ENCODE assay signal across 19 mouse cellular contexts in genomic region chr2:65416535-65416934, GRCm38 (mm10). TPM values are rescaled to one million over a fixed set of nuclear protein-coding genes. Genes with fewer than 3 reads are reported as not detected.
DNase-seq lines count a peak whose midpoint lies in the region; ATAC-seq and TF ChIP-seq lines count a peak whose summit lies in the region.
"Had no signal": no experiment of that assay in that cellular context is flagged by ENCODE, and none has a peak within 500 bp of the region (broad histone marks: within the 10 kb centered on the region; RNA-seq: fewer than 3 reads in every experiment).

No protein-coding gene starts in this region.

- H3K27ac ChIP-seq in hindbrain, embryonic 13.5 days, result peak overlapping the region; percentile 88; the same call in 1 of the 2 replicates
- no peak overlapping the region for H3K27ac ChIP-seq in hindbrain, embryonic 14.5 days
- peak overlapping the region; percentile 92 for H3K27ac ChIP-seq in midbrain, embryonic 12.5 days (replicated peaks)
- H3K27ac ChIP-seq in midbrain, embryonic 16.5 days (ENCODE audit: low read length), result peak overlapping the region; percentile 58
- no peak overlapping the region for H3K27ac ChIP-seq in lung, postnatal 0 days (ENCODE audit: low read length)
- H3K27ac ChIP-seq: embryonic facial prominence, embryonic 15.5 days; forebrain, embryonic 15.5 days; heart, embryonic 13.5 days; hindbrain, embryonic 15.5 days had no signal

- 100% methylated on average over 1 of the region's 1 CpGs for WGBS in hindbrain, embryonic 13.5 days
- WGBS in hindbrain, embryonic 14.5 days, result 92% methylated on average over 1 of the region's 1 CpGs
- 96% methylated on average over 1 of the region's 1 CpGs for WGBS in midbrain, embryonic 12.5 days
- 97% methylated on average over 1 of the region's 1 CpGs for WGBS in midbrain, embryonic 16.5 days
- 100% methylated on average over 1 of the region's 1 CpGs for WGBS in lung, postnatal 0 days

- TF ChIP-seq EP300 in lung, postnatal 0 days (IDR thresholded peaks at IDR 0.05), result no peak

- H3K9ac ChIP-seq in hindbrain, embryonic 13.5 days, result no peak overlapping the region
- H3K9ac ChIP-seq in hindbrain, embryonic 14.5 days, result no peak overlapping the region
- H3K9ac ChIP-seq in midbrain, embryonic 12.5 days (replicated peaks), result no peak overlapping the region
- no peak overlapping the region for H3K9ac ChIP-seq in midbrain, embryonic 16.5 days (ENCODE audit: low read depth, low read length)
- H3K9ac ChIP-seq in lung, postnatal 0 days (replicated peaks; ENCODE audit: low read depth), result no peak overlapping the region
- H3K9ac ChIP-seq: embryonic facial prominence, embryonic 15.5 days; forebrain, embryonic 15.5 days; heart, embryonic 13.5 days; hindbrain, embryonic 15.5 days had no signal

- H3K36me3 ChIP-seq in hindbrain, embryonic 13.5 days, result no peaks in the 10 kb centered on the region
- no peaks in the 10 kb centered on the region for H3K36me3 ChIP-seq in hindbrain, embryonic 14.5 days (replicated peaks; ENCODE audit: control insufficient read depth, insufficient read depth)
- no peaks in the 10 kb centered on the region for H3K36me3 ChIP-seq in midbrain, embryonic 12.5 days
- no peaks in the 10 kb centered on the region for H3K36me3 ChIP-seq in midbrain, embryonic 16.5 days (ENCODE audit: control insufficient read depth, insufficient read depth, low read length)
- H3K36me3 ChIP-seq in lung, postnatal 0 days (ENCODE audit: insufficient read depth, low read length), result no peaks in the 10 kb centered on the region
- H3K36me3 ChIP-seq: embryonic facial prominence, embryonic 15.5 days; forebrain, embryonic 15.5 days; heart, embryonic 13.5 days; hindbrain, embryonic 15.5 days had no signal

- H3K4me2 ChIP-seq in hindbrain, embryonic 13.5 days, result no peak overlapping the region
- no peak overlapping the region for H3K4me2 ChIP-seq in hindbrain, embryonic 14.5 days (replicated peaks)
- H3K4me2 ChIP-seq in midbrain, embryonic 12.5 days (replicated peaks), result no peak overlapping the region
- no peak overlapping the region for H3K4me2 ChIP-seq in midbrain, embryonic 16.5 days (ENCODE audit: low read length)
- H3K4me2 ChIP-seq in lung, postnatal 0 days (replicated peaks; ENCODE audit: low read depth, low read length), result no peak overlapping the region
- H3K4me2 ChIP-seq: embryonic facial prominence, embryonic 15.5 days; forebrain, embryonic 15.5 days; heart, embryonic 13.5 days; hindbrain, embryonic 15.5 days had no signal

- H3K4me3 ChIP-seq in hindbrain, embryonic 13.5 days, result no peak overlapping the region
- no peak overlapping the region for H3K4me3 ChIP-seq in hindbrain, embryonic 14.5 days (replicated peaks; ENCODE audit: low read length)
- H3K4me3 ChIP-seq in midbrain, embryonic 12.5 days, result no peak overlapping the region
- no peak overlapping the region for H3K4me3 ChIP-seq in midbrain, embryonic 16.5 days (ENCODE audit: low read depth, low read length)
- H3K4me3 ChIP-seq in lung, postnatal 0 days (ENCODE audit: low read depth, low read length), result no peak overlapping the region
- H3K4me3 ChIP-seq: embryonic facial prominence, embryonic 15.5 days; erythroblast, embryonic 14.5 days; forebrain, embryonic 15.5 days; heart, embryonic 13.5 days; hindbrain, embryonic 15.5 days had no signal

- H3K4me1 ChIP-seq in hindbrain, embryonic 13.5 days (replicated peaks), result peaks cover 12% of the 10 kb centered on the region
- peaks cover 27% of the 10 kb centered on the region for H3K4me1 ChIP-seq in hindbrain, embryonic 14.5 days (replicated peaks; ENCODE audit: control insufficient read depth, insufficient read depth, low read length)
- peaks cover 20% of the 10 kb centered on the region for H3K4me1 ChIP-seq in midbrain, embryonic 12.5 days
- peaks cover 25% of the 10 kb centered on the region for H3K4me1 ChIP-seq in midbrain, embryonic 16.5 days (ENCODE audit: control insufficient read depth, insufficient read depth, low read length)
- H3K4me1 ChIP-seq in lung, postnatal 0 days (ENCODE audit: insufficient read depth, low read depth, low read length), result no peaks in the 10 kb centered on the region

- ATAC-seq in hindbrain, embryonic 13.5 days (ENCODE audit: low FRiP score), result no peak
- ATAC-seq in hindbrain, embryonic 14.5 days (ENCODE audit: low FRiP score), result no peak
- ATAC-seq in midbrain, embryonic 12.5 days (ENCODE audit: low FRiP score, low read depth), result no peak
- no peak for ATAC-seq in midbrain, embryonic 16.5 days
- ATAC-seq in monocyte, adult 5-6 weeks (replicated peaks; ENCODE audit: insufficient number of reproducible peaks, low FRiP score, low TSS enrichment, poor library complexity, severe bottlenecking), result no peak
- ATAC-seq in lung, postnatal 0 days, result no peak
- ATAC-seq: forebrain, embryonic 15.5 days had no signal

- no peaks in the 10 kb centered on the region for H3K27me3 ChIP-seq in hindbrain, embryonic 13.5 days
- H3K27me3 ChIP-seq in hindbrain, embryonic 14.5 days (ENCODE audit: control insufficient read depth, insufficient read depth, low read length), result no peaks in the 10 kb centered on the region
- no peaks in the 10 kb centered on the region for H3K27me3 ChIP-seq in midbrain, embryonic 12.5 days
- H3K27me3 ChIP-seq in midbrain, embryonic 16.5 days (ENCODE audit: control insufficient read depth, insufficient read depth, low read depth, low read length), result no peaks in the 10 kb centered on the region
- H3K27me3 ChIP-seq in lung, postnatal 0 days (replicated peaks; ENCODE audit: insufficient read depth, low read length), result no peaks in the 10 kb centered on the region
- H3K27me3 ChIP-seq: embryonic facial prominence, embryonic 15.5 days; forebrain, embryonic 15.5 days; heart, embryonic 13.5 days; hindbrain, embryonic 15.5 days had no signal

- no peak for DNase-seq in hindbrain, embryonic 14.5 days (ENCODE audit: low spot score)
- no peak for DNase-seq in lung, postnatal 0 days (ENCODE audit: low spot score)
- DNase-seq: adrenal gland, postnatal 10 days; cerebellum, adult 11 months; cerebellum, adult 8-10 months; cerebellum, postnatal 14 days; embryo, embryonic 11 days; gastrocnemius, postnatal 10 days; heart, postnatal 36 days had no signal

- TF ChIP-seq CTCF in lung, postnatal 0 days (IDR thresholded peaks at IDR 0.05), result no peak

- no peaks in the 10 kb centered on the region for H3K9me3 ChIP-seq in hindbrain, embryonic 13.5 days
- H3K9me3 ChIP-seq in hindbrain, embryonic 14.5 days (ENCODE audit: control insufficient read depth, low read length), result peaks cover 8% of the 10 kb centered on the region; the same call in 1 of the 2 replicates
- peaks cover 8% of the 10 kb centered on the region; the same call in 1 of the 2 replicates for H3K9me3 ChIP-seq in midbrain, embryonic 12.5 days
- no peaks in the 10 kb centered on the region for H3K9me3 ChIP-seq in midbrain, embryonic 16.5 days (replicated peaks; ENCODE audit: control insufficient read depth, low read length, poor library complexity, severe bottlenecking)
- H3K9me3 ChIP-seq in lung, postnatal 0 days (ENCODE audit: low read length), result no peaks in the 10 kb centered on the region
- H3K9me3 ChIP-seq: embryonic facial prominence, embryonic 15.5 days; hindbrain, embryonic 15.5 days had no signal

RNA-seq across cellular contexts. Expression of gene Slc38a11, which starts 52.7 kb away (rescaled TPM):
- polyA plus RNA-seq in hindbrain, embryonic 13.5 days (2015; fragmentation: Nextera tagmentation; extraction: Ambion mirVana), result 1.3 and 1.5 TPM in 2 replicates
- polyA plus RNA-seq in hindbrain, embryonic 14.5 days (2014; fragmentation: Nextera tagmentation; extraction: Ambion mirVana), result 1.5 and 3.0 TPM in 2 replicates
- 2.5 and 3.5 TPM in 2 replicates for polyA plus RNA-seq in midbrain, embryonic 12.5 days (2016; fragmentation: Nextera tagmentation; extraction: Ambion mirVana)
- 1.3 and 1.6 TPM in 2 replicates for polyA plus RNA-seq in midbrain, embryonic 16.5 days (2015; fragmentation: Nextera tagmentation; extraction: Ambion mirVana)
- total RNA-seq in monocyte, adult 5-6 weeks (2017), result 0.39 TPM in 1 of 3 replicates, not detected in the others
- polyA plus RNA-seq in lung, postnatal 0 days (2015; fragmentation: Nextera tagmentation; extraction: Ambion mirVana), result 0.23 and 0.51 TPM in 2 replicates
- polyA plus RNA-seq: embryonic facial prominence, embryonic 11.5 days; erythroblast, embryonic 14.5 days; heart, embryonic 13.5 days had no signal

Comparison
In these comparisons a context has a peak if more than half of its experiments do, and no peak if none do; other contexts are left out.
1. H3K27ac ChIP-seq: peak in hindbrain, embryonic 13.5 days (single experiment), midbrain, embryonic 12.5 days (single experiment) and midbrain, embryonic 16.5 days (single experiment); none in hindbrain, embryonic 14.5 days (single experiment) and lung, postnatal 0 days (single experiment).